Mouse (Mus musculus): ENCODE data around the gene Cog4. TPM values are rescaled to one million over a fixed set of nuclear protein-coding genes. Genes with fewer than 3 reads are reported as not detected.
"Not testable (repeated sequence)": the region's sequence is repeated elsewhere in the genome, so short reads cannot be mapped to it uniquely, and the experiment has no call there.

Cog4 gene
- polyA plus RNA-seq, 1 experiment from 2014 or later, result 66.0 TPM

DNA sequence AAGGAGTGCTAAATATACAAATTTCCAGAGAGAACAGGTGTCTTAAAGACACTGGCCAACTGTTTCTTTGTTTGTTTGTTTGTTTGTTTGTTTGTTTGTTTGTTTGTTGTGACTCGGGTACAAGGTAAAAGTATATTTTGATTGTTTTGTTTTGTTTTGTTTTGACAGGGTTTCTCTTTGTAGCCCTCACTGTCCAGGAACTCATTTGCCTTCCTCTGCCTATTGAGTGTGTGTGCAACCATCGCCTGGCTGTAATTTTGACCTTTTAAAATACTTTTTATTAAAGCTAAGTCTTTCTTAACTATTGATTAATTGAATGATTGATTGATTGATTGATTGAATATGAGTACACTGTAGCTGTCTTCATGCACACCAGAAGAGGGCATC lies 56.2 kb downstream of the Cog4 start:
- H3K4me2 ChIP-seq (ENCODE audit: low read length), result peak overlapping the region; percentile 60
- peak overlapping the region; percentile 59 for H3K4me3 ChIP-seq (ENCODE audit: low read depth, low read length)
- DNase-seq (ENCODE audit: low spot score) (no peak), ATAC-seq (replicated peaks; ENCODE audit: low FRiP score, low TSS enrichment, low read depth) (0 out of 2 replicates have a peak, but pooled peaks have one; percentile 11)
- peaks cover 10% of the 10 kb centered on the region for H3K36me3 ChIP-seq (ENCODE audit: control insufficient read depth, insufficient read depth, low read length)
- H3K9me3 ChIP-seq (ENCODE audit: control insufficient read depth, low read length), result no peaks in the 10 kb centered on the region
- no peak overlapping the region for H3K27ac ChIP-seq (ENCODE audit: low read depth)
- peak overlapping the region; percentile 63; the same call in 1 of the 2 replicates for H3K9ac ChIP-seq (ENCODE audit: low read length)
- no peaks in the 10 kb centered on the region for H3K27me3 ChIP-seq (replicated peaks; ENCODE audit: control insufficient read depth, insufficient read depth, low read length)
- WGBS, result 49% methylated on average over 2 of the region's 2 CpGs
- no peaks in the 10 kb centered on the region for H3K4me1 ChIP-seq (replicated peaks; ENCODE audit: control insufficient read depth, insufficient read depth, low read length)

DNA sequence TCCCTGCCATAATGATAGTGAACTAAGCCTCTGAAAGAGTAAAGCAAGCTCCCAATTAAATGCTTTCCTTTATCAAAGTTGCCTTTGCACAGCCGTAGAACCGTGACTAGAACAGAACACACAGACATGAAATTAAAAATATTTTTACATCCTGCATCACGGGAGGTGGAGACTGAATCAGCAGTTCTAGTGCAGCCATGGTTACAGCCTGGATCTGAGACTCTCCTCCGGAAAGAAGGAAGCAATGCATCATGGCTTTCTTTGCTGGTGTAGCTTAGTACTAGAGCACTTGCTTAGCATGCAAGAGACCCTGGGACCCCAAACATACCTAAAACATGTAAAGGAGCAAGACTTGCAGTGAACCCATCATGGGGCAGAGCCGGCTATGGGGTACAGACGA lies 59.0 kb downstream of the Cog4 start:
- DNase-seq (ENCODE audit: low spot score) (no peak), ATAC-seq (replicated peaks; ENCODE audit: low FRiP score, low TSS enrichment, low read depth) (no peak)
- H3K27ac ChIP-seq (ENCODE audit: low read depth), result no peak overlapping the region
- no peaks in the 10 kb centered on the region for H3K27me3 ChIP-seq (replicated peaks; ENCODE audit: control insufficient read depth, insufficient read depth, low read length)
- no peaks in the 10 kb centered on the region for H3K4me1 ChIP-seq (replicated peaks; ENCODE audit: control insufficient read depth, insufficient read depth, low read length)
- WGBS, result 85% methylated on average over 6 of the region's 6 CpGs
- no peak overlapping the region for H3K4me2 ChIP-seq (ENCODE audit: low read length)
- H3K36me3 ChIP-seq (ENCODE audit: control insufficient read depth, insufficient read depth, low read length), result no peaks in the 10 kb centered on the region
- H3K9ac ChIP-seq (ENCODE audit: low read length), result no peak overlapping the region
- no peak overlapping the region for H3K4me3 ChIP-seq (ENCODE audit: low read depth, low read length)
- no peaks in the 10 kb centered on the region for H3K9me3 ChIP-seq (ENCODE audit: control insufficient read depth, low read length)

DNA sequence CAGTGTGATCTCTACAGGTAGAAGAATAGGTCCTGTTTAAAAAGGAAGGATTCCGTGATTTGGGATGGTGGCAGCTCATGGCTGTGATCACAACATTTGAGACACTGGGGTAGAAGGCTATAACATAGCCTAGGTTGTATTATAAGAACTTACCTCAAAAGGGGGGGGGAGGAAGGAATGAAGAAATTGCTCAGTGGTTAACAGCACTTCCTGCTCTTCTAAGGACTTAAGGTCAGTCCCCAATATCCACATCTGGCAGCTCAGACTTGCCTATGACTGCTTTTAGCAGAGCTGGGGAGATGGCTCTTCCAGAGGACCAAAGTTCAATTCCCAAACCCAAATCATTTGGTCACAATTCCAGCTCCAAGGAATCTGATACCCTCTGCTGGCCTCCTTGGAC lies 60.3 kb downstream of the Cog4 start:
- Histone ChIP-seq H3K9me3 (ENCODE audit: control insufficient read depth, low read length) (no peaks in the 10 kb centered on the region), H3K36me3 (ENCODE audit: control insufficient read depth, insufficient read depth, low read length) (no peaks in the 10 kb centered on the region), H3K4me1 (replicated peaks; ENCODE audit: control insufficient read depth, insufficient read depth, low read length) (no peaks in the 10 kb centered on the region), H3K4me3 (ENCODE audit: low read depth, low read length) (no peak overlapping the region), H3K4me2 (ENCODE audit: low read length) (no peak overlapping the region), H3K27ac (ENCODE audit: low read depth) (no peak overlapping the region), H3K27me3 (replicated peaks; ENCODE audit: control insufficient read depth, insufficient read depth, low read length) (no peaks in the 10 kb centered on the region), H3K9ac (ENCODE audit: low read length) (no peak overlapping the region)
- DNase-seq (ENCODE audit: low spot score), result no peak
- WGBS, result 88% methylated on average over 1 of the region's 1 CpGs
- ATAC-seq (replicated peaks; ENCODE audit: low FRiP score, low TSS enrichment, low read depth), result no peak

DNA sequence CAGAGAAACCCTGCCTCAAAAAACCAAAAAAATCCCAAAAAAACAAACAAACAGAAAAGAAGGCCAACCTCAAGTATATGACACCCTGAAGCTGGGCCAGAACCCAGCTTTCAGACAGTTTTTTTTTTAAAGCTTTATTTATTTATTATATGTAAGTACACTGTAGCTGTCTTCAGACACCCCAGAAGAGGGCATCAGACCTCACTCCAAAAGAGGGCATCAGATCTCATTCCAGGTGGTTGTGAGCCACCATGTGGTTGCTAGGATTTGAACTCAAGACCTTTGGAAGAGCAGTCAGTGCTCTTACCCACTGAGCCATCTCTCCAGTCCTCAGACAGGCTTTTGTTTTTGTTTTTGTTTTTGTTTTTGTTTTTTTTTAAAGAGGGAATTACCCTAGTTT lies 63.5 kb downstream of the Cog4 start:
- not testable (repeated sequence) for H3K4me3 ChIP-seq (ENCODE audit: low read depth, low read length); DNase-seq (ENCODE audit: low spot score); H3K27me3 ChIP-seq (replicated peaks; ENCODE audit: control insufficient read depth, insufficient read depth, low read length); H3K36me3 ChIP-seq (ENCODE audit: control insufficient read depth, insufficient read depth, low read length); ATAC-seq (replicated peaks; ENCODE audit: low FRiP score, low TSS enrichment, low read depth); H3K4me1 ChIP-seq (replicated peaks; ENCODE audit: control insufficient read depth, insufficient read depth, low read length); H3K9ac ChIP-seq (ENCODE audit: low read length); H3K27ac ChIP-seq (ENCODE audit: low read depth); H3K9me3 ChIP-seq (ENCODE audit: control insufficient read depth, low read length); H3K4me2 ChIP-seq (ENCODE audit: low read length)

DNA sequence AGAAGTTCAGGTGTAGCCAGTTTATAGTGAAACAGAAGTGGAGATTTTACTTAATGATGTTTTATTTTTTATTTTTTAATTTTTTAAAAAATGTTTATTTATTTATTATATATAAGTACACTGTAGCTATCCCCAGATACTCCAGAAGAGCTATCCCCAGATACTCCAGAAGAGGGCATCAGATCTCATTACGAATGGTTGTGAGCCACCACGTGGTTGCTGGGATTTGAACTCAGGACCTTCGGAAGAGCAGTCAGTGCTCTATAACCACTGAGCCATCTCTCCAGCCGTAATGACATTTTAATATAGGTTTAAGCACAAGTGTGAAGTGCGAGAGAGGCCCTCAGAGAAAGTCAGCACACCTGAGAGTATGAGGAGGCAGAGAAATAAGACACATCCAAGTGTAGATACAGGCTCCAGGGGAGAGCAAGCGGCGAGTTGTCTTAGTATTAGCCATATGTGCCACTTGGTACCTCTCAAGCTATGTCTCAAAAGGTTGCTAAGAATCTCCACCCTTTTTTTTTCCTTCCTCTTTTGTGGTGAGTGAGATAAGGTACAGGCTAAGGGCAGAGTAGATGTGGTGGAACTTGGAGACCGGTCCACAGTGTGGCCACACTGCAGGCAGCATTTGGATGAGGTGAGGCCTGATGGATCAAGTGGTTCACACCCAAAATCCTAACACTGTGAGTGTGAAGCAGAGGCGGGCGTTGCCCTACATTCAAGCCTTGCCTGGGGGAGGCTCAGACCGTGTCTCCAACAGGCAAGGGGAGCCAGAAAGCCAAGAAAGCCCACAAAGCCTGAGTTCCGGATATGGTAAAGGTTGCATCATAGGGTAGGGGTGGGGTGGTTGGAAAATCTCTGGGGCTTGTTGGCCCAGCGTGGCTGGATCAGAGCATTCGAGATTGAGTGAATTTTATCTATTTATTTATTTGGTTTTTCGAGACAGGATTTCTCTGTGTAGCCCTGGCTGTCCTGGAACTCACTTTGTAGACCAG lies 65.5 kb downstream of the Cog4 start:
- Histone ChIP-seq H3K4me1 (replicated peaks; ENCODE audit: control insufficient read depth, insufficient read depth, low read length) (no peaks in the 10 kb centered on the region), H3K36me3 (ENCODE audit: control insufficient read depth, insufficient read depth, low read length) (no peaks in the 10 kb centered on the region), H3K9ac (ENCODE audit: low read length) (no peak overlapping the region), H3K27ac (ENCODE audit: low read depth) (no peak overlapping the region), H3K4me2 (ENCODE audit: low read length) (no peak overlapping the region), H3K27me3 (replicated peaks; ENCODE audit: control insufficient read depth, insufficient read depth, low read length) (no peaks in the 10 kb centered on the region), H3K4me3 (ENCODE audit: low read depth, low read length) (no peak overlapping the region), H3K9me3 (ENCODE audit: control insufficient read depth, low read length) (no peaks in the 10 kb centered on the region)
- no peak for DNase-seq (ENCODE audit: low spot score)
- whole genome bisulfite sequencing, result 83% methylated on average over 15 of the region's 15 CpGs
- ATAC-seq (replicated peaks; ENCODE audit: low FRiP score, low TSS enrichment, low read depth), result no peak

DNA sequence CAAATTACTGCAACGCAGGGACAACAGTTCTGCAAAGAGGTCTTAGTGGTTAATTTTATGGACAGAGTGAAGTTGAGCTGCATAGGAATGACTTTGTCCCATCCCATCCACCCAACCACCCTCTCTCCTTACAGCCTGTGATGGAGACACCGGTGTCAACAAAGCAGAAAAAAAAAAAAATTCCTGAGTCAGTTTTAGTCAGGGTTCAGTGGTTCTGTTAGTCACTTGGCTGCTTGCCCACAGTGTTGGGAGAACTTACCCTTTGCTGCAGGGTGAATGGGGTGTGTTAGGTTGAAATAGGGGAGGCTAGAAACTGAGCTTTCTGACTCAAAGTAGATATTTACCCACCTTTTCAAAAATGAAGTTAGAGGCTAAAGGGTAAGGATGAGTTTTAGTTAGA lies 71.0 kb downstream of the Cog4 start:
- no peak for ATAC-seq (replicated peaks; ENCODE audit: low FRiP score, low TSS enrichment, low read depth)
- Histone ChIP-seq H3K27ac (ENCODE audit: low read depth) (no peak overlapping the region), H3K4me3 (ENCODE audit: low read depth, low read length) (no peak overlapping the region), H3K4me1 (replicated peaks; ENCODE audit: control insufficient read depth, insufficient read depth, low read length) (peaks cover 17% of the 10 kb centered on the region), H3K9me3 (ENCODE audit: control insufficient read depth, low read length) (no peaks in the 10 kb centered on the region), H3K27me3 (replicated peaks; ENCODE audit: control insufficient read depth, insufficient read depth, low read length) (no peaks in the 10 kb centered on the region), H3K9ac (ENCODE audit: low read length) (no peak overlapping the region), H3K36me3 (ENCODE audit: control insufficient read depth, insufficient read depth, low read length) (no peaks in the 10 kb centered on the region), H3K4me2 (ENCODE audit: low read length) (no peak overlapping the region)
- DNase-seq (ENCODE audit: low spot score), result no peak
- 70% methylated on average over 2 of the region's 2 CpGs for WGBS

DNA sequence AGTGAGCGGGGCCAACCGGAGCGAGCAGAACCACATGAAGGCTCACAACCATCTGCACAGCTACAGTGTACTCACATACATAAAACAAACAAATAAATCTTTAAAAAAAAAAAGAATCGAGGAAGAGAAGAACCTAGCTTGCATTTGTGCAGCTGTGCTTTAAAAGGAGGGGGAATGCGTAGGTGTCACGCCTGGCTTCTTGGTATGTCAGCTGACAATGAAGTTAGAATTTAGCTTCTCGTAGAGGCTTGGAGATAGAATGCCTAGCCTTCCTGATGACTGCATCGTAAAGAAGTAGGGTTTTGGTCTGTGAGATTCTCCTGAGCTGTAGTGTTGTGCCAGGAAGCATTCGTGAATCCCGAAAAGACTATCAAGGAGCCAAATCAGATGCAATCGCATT lies 71.6 kb downstream of the Cog4 start:
- DNase-seq (ENCODE audit: low spot score) (no peak), ATAC-seq (replicated peaks; ENCODE audit: low FRiP score, low TSS enrichment, low read depth) (no peak)
- H3K4me2 ChIP-seq (ENCODE audit: low read length), result no peak overlapping the region
- 74% methylated on average over 11 of the region's 11 CpGs for WGBS
- peaks cover 17% of the 10 kb centered on the region for H3K4me1 ChIP-seq (replicated peaks; ENCODE audit: control insufficient read depth, insufficient read depth, low read length)
- H3K27me3 ChIP-seq (replicated peaks; ENCODE audit: control insufficient read depth, insufficient read depth, low read length), result no peaks in the 10 kb centered on the region
- H3K4me3 ChIP-seq (ENCODE audit: low read depth, low read length), result no peak overlapping the region
- no peak overlapping the region for H3K27ac ChIP-seq (ENCODE audit: low read depth)
- no peaks in the 10 kb centered on the region for H3K36me3 ChIP-seq (ENCODE audit: control insufficient read depth, insufficient read depth, low read length)
- no peaks in the 10 kb centered on the region for H3K9me3 ChIP-seq (ENCODE audit: control insufficient read depth, low read length)
- H3K9ac ChIP-seq (ENCODE audit: low read length), result no peak overlapping the region

DNA sequence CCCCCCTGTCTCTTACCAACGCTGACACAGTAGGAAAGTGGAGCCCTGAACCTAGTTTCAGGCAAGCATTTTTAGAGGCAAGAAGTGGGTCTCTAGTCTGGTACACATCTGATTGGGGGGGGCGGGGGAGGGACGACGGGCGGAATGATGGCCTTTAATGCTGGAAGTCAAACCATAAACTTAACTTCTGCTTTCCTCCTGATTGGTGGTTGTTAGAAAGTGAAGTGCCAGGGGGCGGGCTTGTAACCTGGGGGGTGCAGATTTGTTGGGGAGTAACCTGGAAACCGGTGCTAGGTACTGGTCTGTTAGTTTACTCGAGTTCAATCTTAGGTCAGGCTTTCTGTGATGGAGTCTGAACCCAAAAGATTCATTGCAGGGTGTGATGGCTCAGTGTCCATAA lies 72.1 kb downstream of the Cog4 start:
- no peak overlapping the region for H3K9ac ChIP-seq (ENCODE audit: low read length)
- H3K36me3 ChIP-seq (ENCODE audit: control insufficient read depth, insufficient read depth, low read length), result no peaks in the 10 kb centered on the region
- DNase-seq (ENCODE audit: low spot score), result no peak
- H3K4me1 ChIP-seq (replicated peaks; ENCODE audit: control insufficient read depth, insufficient read depth, low read length), result peaks cover 17% of the 10 kb centered on the region
- no peak overlapping the region for H3K27ac ChIP-seq (ENCODE audit: low read depth)
- H3K4me2 ChIP-seq (ENCODE audit: low read length), result no peak overlapping the region
- no peak for ATAC-seq (replicated peaks; ENCODE audit: low FRiP score, low TSS enrichment, low read depth)
- H3K27me3 ChIP-seq (replicated peaks; ENCODE audit: control insufficient read depth, insufficient read depth, low read length), result no peaks in the 10 kb centered on the region
- WGBS, result 34% methylated on average over 8 of the region's 8 CpGs
- H3K9me3 ChIP-seq (ENCODE audit: control insufficient read depth, low read length), result no peaks in the 10 kb centered on the region
- H3K4me3 ChIP-seq (ENCODE audit: low read depth, low read length), result no peak overlapping the region
